Mouse (Mus musculus) ES-E14 (cell line): Measurements from ENCODE around the gene Tpst2. TPM values are rescaled to one million over a fixed set of nuclear protein-coding genes. Genes with fewer than 3 reads are reported as not detected.

Experiments used
- DNase-seq: peaks from one replicate; pipeline ENCODE4 v3.0.0-alpha.2; 2013; ENCODE audit warnings: low read depth, low spot score
- H3K27ac ChIP-seq: 2 replicates; pipeline ENCODE4 v1.5.1; 2012; ENCODE audit warnings: low read depth, mild to moderate bottlenecking, low read length, moderate library complexity, mixed read lengths; ENCODE audit not compliant: poor library complexity, insufficient read depth, severe bottlenecking
- H3K36me3 ChIP-seq: 2 replicates; pipeline ENCODE4 v1.6.1; 2012; ENCODE audit warnings: mild to moderate bottlenecking, low read length, moderate library complexity, mixed read lengths; ENCODE audit not compliant: control insufficient read depth, poor library complexity, insufficient read depth, severe bottlenecking
- H3K4me1 ChIP-seq, 2 experiments: fragments of 150-350 bp in 1 of 2; sonication (generic) in 1 of 2; 2 replicates each; pipeline ENCODE4 v1.6.1; 2012; ENCODE audit warnings: low read length in 2 of 2, mild to moderate bottlenecking in 1 of 2, mixed read lengths in 1 of 2; ENCODE audit not compliant: control insufficient read depth in 2 of 2, insufficient read depth in 2 of 2, poor library complexity in 1 of 2
- H3K4me3 ChIP-seq, 2 experiments: fragments of 150-350 bp in 1 of 2; sonication (generic) in 1 of 2; 2 replicates each; pipeline ENCODE4 v1.5.1; 2012; ENCODE audit warnings: low read length in 2 of 2, low read depth in 1 of 2, mild to moderate bottlenecking in 1 of 2, mixed read lengths in 1 of 2; ENCODE audit not compliant: insufficient read depth in 1 of 2, poor library complexity in 1 of 2, severe bottlenecking in 1 of 2
- H3K9ac ChIP-seq: 2 replicates; pipeline ENCODE4 v1.6.1; 2012; ENCODE audit warnings: low read depth, mild to moderate bottlenecking, low read length, mixed read lengths; ENCODE audit not compliant: poor library complexity, insufficient read depth, severe bottlenecking
- H3K9me3 ChIP-seq: fragments of 150-350 bp; sonication (generic); 2 replicates; pipeline ENCODE4 v1.6.1; 2012; ENCODE audit warnings: low read depth, mild to moderate bottlenecking, low read length; ENCODE audit not compliant: control insufficient read depth, insufficient read depth
- CHD2 ChIP-seq: IDR thresholded peaks from 2 replicates; pipeline ENCODE4 v1.6.1; 2014; ENCODE audit warnings: mild to moderate bottlenecking, low read depth, low read length, inconsistent platforms
- HCFC1 ChIP-seq: IDR thresholded peaks from 2 replicates; pipeline ENCODE4 v1.6.1; 2012; ENCODE audit warnings: low read length, inconsistent platforms, borderline replicate concordance; ENCODE audit not compliant: insufficient read depth
- MAFK ChIP-seq: IDR thresholded peaks from 2 replicates; pipeline ENCODE4 v1.6.1; 2014; ENCODE audit warnings: mild to moderate bottlenecking, low read depth, low read length, inconsistent platforms; ENCODE audit not compliant: insufficient read depth
- ZC3H11A ChIP-seq: IDR thresholded peaks from 2 replicates; pipeline ENCODE4 v1.6.1; 2012; ENCODE audit warnings: low read depth, mild to moderate bottlenecking, inconsistent platforms, low read length, borderline replicate concordance
- ZNF384 ChIP-seq: IDR thresholded peaks from 2 replicates; pipeline ENCODE4 v1.6.1; 2012; ENCODE audit warnings: low read depth, low read length, inconsistent platforms
- in situ Hi-C, 2 experiments: fragments of 600-800 bp; cut with MboI; formaldehyde crosslinking; loops; one replicate each; pipeline ENCODE4 v1.15.1; 2025; ENCODE audit warnings: low sequenced_read_pairs in 2 of 2, inconsistent platforms in 1 of 2; ENCODE audit not compliant: unreplicated experiment in 2 of 2
- total RNA-seq: library from RNA; depleted of rRNA; stranded (reverse); fragments of 300-350 nt; gene quantifications from 2 replicates; pipeline ENCODE4 v1.2.3, GENCODE M21; 2012

The Tpst2 gene
- total RNA-seq, 1 experiment = 82.7 TPM

DNA sequence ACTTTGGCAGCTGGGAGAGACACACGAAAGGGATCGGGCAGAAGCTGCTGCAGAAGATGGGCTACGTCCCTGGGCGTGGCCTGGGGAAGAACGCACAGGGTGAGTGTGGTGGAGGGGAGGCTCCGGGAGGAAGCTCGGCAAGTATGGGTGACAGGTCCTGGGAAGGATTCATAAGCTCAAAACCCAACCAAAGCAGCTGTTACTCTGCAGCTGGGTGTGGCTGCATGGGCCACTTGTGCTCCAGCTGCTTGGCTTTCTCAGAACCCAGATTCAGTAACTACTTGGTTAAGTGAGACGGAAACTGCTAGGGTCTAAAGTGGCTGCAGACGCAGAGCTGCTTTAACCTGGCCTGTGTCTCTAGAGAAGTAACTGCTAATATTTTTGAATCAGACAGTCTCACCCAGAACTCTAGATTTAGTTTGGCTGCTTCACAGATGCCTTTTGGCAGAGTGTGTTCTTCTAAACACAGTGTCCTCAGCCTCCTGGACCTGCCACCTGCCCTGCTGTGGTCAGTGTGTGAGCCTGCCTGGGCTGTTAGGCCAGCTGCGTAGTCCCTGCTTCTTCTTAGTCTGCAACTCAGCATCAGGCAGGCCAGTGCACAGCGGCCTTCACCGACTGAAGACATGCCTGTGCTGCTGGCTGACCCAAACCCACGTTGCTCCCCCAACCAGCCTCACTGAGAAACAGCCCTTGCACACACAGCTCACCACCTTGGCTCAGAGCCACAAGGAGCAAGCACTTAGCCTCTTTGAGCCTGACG, 53.5 kb downstream of the Tpst2 start:
- Histone ChIP-seq H3K4me1 (peaks cover 2 to 3% of the 10 kb centered on the region in 2 experiments; a peak in 2 of 4 replicates), H3K36me3 (peaks cover 62% of the 10 kb centered on the region), H3K9me3 (no peaks in the 10 kb centered on the region), H3K9ac (no peak overlapping the region), H3K4me3 (no peak overlapping the region), H3K27ac (no peak overlapping the region)
- in situ Hi-C loops = loop anchor here in 1 of 2 experiments (25.0 kb wide), 1 partner anchor 93 kb away; no protein-coding TSS in a partner anchor
- no peak for TF ChIP-seq CHD2
- TF ChIP-seq MAFK = no peak
- no peak for TF ChIP-seq ZC3H11A
- no peak for TF ChIP-seq ZNF384
- DNase-seq = no peak

DNA sequence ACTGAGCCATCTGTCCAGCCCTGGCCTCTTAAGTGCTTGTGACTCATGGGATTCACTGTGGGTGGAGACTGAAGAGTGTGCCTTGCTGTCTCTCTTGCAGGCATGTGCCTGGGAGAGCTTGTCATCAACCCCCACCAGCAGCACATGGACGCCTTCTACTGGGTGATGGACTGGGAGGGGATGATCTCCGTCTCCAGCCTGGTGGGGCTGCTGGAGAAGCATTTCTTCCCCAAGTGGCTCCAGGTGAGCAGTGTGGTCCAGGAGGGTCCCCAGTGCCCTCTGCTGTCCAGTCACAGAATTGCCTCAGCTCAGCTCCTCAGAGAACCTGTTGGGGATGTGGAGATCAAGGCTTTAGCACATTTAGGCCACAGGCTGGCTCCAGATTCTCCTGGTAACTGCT, 59.0 kb downstream of the Tpst2 start:
- Histone ChIP-seq H3K4me3 (no peak overlapping the region), H3K9me3 (no peaks in the 10 kb centered on the region), H3K9ac (no peak overlapping the region), H3K27ac (no peak overlapping the region), H3K4me1 (no peaks in the 10 kb centered on the region), H3K36me3 (peaks cover 84% of the 10 kb centered on the region)
- DNase-seq = no peak
- no peak for TF ChIP-seq ZNF384
- TF ChIP-seq ZC3H11A = no peak
- no peak for TF ChIP-seq MAFK
- TF ChIP-seq CHD2 = no peak
- no peak for TF ChIP-seq HCFC1
- in situ Hi-C loops = loop anchor here in 1 of 2 experiments (25.0 kb wide), 1 partner anchor 98 kb away; no protein-coding TSS in a partner anchor

DNA sequence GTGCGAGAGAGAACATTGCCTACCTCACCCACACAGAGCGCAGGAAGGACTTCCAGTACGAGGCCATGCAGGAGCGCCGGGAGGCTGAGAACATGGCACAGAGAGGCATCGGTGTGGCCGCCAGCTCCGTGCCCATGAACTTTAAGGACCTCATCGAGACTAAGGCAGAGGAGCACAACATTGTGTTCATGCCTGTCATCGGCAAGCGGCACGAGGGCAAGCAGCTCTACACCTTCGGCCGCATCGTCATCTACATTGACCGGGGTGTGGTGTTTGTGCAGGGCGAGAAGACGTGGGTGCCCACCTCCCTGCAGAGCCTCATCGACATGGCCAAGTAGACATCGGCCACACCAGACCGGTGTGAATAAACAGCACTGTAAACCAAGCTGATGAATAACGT, 60.5 kb downstream of the Tpst2 start:
- no peak overlapping the region for H3K9ac ChIP-seq
- in situ Hi-C loops = loop anchor here in 1 of 2 experiments (25.0 kb wide), 1 partner anchor 100 kb away; no protein-coding TSS in a partner anchor
- no peaks in the 10 kb centered on the region for H3K4me1 ChIP-seq
- DNase-seq = no peak
- TF ChIP-seq ZC3H11A (no peak), HCFC1 (no peak), MAFK (no peak), CHD2 (no peak), ZNF384 (no peak)
- peaks cover 69% of the 10 kb centered on the region for H3K36me3 ChIP-seq
- no peak overlapping the region for H3K4me3 ChIP-seq
- no peaks in the 10 kb centered on the region for H3K9me3 ChIP-seq
- H3K27ac ChIP-seq = no peak overlapping the region

DNA sequence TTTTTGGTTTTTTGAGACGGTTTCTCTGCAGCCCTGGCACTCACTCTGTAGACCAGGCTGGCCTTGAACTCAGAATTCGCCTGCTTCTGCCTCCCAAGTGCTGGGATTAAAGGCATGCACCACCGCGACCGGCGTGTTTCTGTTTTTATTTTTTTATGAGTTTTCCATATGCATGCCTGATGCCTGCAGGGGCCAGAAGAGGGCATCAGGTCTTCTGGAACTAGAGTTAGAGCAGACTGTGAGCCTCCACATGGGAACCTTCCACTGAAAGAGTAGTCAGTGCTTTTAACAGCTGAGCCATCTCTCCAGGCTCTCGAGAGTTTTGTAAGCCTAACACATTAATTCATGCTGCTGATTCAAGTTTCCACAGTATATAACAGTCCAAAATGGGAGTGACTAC, 62.7 kb downstream of the Tpst2 start:
- Histone ChIP-seq H3K9me3 (no peaks in the 10 kb centered on the region), H3K27ac (no peak overlapping the region), H3K36me3 (peaks cover 47% of the 10 kb centered on the region), H3K4me1 (no peaks in the 10 kb centered on the region), H3K4me3 (no peak overlapping the region), H3K9ac (no peak overlapping the region)
- in situ Hi-C loops = loop anchor here in 1 of 2 experiments (25.0 kb wide), 1 partner anchor 102 kb away; no protein-coding TSS in a partner anchor
- DNase-seq = no peak
- no peak for TF ChIP-seq HCFC1
